Mouse (Mus musculus) megakaryocyte, embryonic 14.5 days (primary cell): ENCODE data around the gene Lhx2.

ENCODE experiments used
- FLI1 ChIP-seq: IDR thresholded peaks from 2 replicates; pipeline ENCODE4 v1.6.1; 2012; ENCODE audit warnings: low read length, inconsistent platforms, mixed read lengths
- GATA1 ChIP-seq: IDR thresholded peaks from 3 replicates; pipeline ENCODE4 v1.6.1; 2012; ENCODE audit warnings: mixed read lengths, low read length, inconsistent platforms, borderline replicate concordance

DNA sequence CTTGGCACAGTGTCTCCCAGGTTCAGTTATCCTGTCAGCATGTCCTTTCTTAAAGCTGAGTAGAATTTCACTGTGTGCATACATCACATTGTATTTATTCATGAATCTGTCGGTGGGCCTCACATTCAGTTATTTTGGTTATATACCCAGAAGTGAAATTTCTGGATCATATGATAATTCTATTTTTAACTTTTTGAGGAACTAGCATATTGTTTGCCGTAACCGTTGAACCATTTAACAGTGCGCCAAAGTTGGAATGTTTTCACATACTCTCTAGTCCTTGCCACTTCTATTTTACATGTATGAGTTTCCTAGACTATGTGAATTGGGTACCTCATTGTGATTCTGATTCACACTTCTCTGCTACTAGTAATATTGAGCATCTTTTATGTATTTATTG is 43.1 kb upstream of the Lhx2 start:
- TF ChIP-seq GATA1 (no peak), FLI1 (no peak)
